Mouse (Mus musculus) skeletal muscle tissue, postnatal 0 days (tissue): ENCODE data around the gene Crk. TPM values are rescaled to one million over a fixed set of nuclear protein-coding genes. Genes with fewer than 3 reads are reported as not detected.

Experiments used
- polyA plus RNA-seq: library from polyadenylated mRNA; unstranded; fragments of >200 nt; fragmentation: Nextera tagmentation; extraction: Ambion mirVana; gene quantifications from 2 replicates; pipeline ENCODE4 v1.2.1, GENCODE M21; 2015

Crk gene
- 54.1 and 58.5 TPM in 2 replicates for polyA plus RNA-seq

DNA sequence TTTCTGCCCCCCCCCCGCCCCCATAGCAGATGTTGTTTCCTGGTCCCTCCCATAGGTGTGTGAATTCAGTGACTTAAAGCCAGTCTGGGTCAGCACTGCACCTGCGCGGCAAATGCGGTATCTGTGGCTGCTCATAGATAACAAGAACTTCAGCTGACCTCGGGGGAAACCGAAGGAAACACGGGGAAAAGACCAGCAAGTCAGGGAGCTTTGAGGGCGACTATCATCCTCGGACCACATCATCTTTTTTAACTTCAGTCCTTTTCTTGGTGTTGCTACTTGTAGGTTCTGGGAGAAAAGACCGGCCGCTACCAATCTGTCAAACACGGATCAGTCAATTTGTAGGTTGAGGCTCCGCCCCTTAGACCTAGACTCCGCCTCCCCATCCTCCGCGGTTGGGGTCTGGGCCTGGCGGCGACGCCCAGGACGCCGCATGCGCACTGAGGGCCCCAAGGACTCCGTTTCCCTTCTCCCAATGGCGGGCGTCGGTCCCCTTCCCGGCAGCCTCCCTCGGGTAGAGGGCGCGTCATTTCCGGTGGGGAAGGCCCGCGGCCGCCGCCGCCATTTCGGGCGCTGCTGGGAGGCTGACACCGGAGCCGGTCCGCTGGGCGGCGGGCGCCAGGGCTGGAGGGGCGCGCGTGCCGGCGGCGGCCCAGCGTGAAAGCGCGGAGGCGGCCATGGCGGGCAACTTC is at the start of gene Crk:
Crk (plus strand) TSS at position 513 of the 692 bp plus-strand sequence.

GRCm38 (mm10) chr11:75630645-75631229 is 48.3 kb upstream of the Crk start, which contains the start of gene Inpp5k:
TSS of gene Inpp5k (plus strand) at chr11:75630988.

GRCm38 (mm10) chr11:75650311-75650710 is 28.7 kb upstream of the Crk start, which contains the start of gene Myo1c:
TSS of gene Myo1c (plus strand) at chr11:75650504.

GRCm38 (mm10) chr11:75732434-75733226 is 53.6 kb downstream of the Crk start, which contains the start of gene Ywhae:
TSS of gene Ywhae (plus strand) at chr11:75732869.

Other genes starting within 250 kb of the Crk start
- 0.23 and 0.29 TPM in 2 replicates for gene Serpinf2, start 239.7 kb upstream of the Crk start, polyA plus RNA-seq
- 2.7 TPM in 2 replicates for gene Wdr81, start 224.5 kb upstream of the Crk start, polyA plus RNA-seq
- gene Tlcd2, start 217.5 kb upstream of the Crk start, polyA plus RNA-seq = 14.1 TPM in 2 replicates
- gene Prpf8, start 192.4 kb upstream of the Crk start, polyA plus RNA-seq = 15.5 and 16.9 TPM in 2 replicates
- 10.7 and 12.4 TPM in 2 replicates for gene Rilp, start 169.2 kb upstream of the Crk start, polyA plus RNA-seq
- gene Scarf1, start 165.7 kb upstream of the Crk start, polyA plus RNA-seq = 5.8 and 6.0 TPM in 2 replicates
- 7.1 and 7.8 TPM in 2 replicates for gene Slc43a2, start 147.6 kb upstream of the Crk start, polyA plus RNA-seq
- gene Pitpna, start 91.2 kb upstream of the Crk start, polyA plus RNA-seq = 57.1 and 65.3 TPM in 2 replicates
- 31.7 and 38.0 TPM in 2 replicates for gene Inpp5k, start 48.3 kb upstream of the Crk start, polyA plus RNA-seq
- gene Myo1c, start 28.8 kb upstream of the Crk start, polyA plus RNA-seq = 34.2 and 40.5 TPM in 2 replicates
- gene Ywhae, start 53.6 kb downstream of the Crk start, polyA plus RNA-seq = 485 and 554 TPM in 2 replicates
- 0.07 and 0.08 TPM in 2 replicates for gene Doc2b, start 116.8 kb downstream of the Crk start, polyA plus RNA-seq